Mouse (Mus musculus): ENCODE results near the gene Pitpnm1. TPM values are rescaled to one million over a fixed set of nuclear protein-coding genes. Genes with fewer than 3 reads are reported as not detected.
A peak's percentile ranks its signal among the peaks of the same experiment; 100 is the strongest.

Pitpnm1 gene
- total and polyA plus RNA-seq, 3 experiments: 15.9 to 43.8 (median 34.7) TPM

- no peak overlapping the region for H3K4me2 ChIP-seq (ENCODE audit: insufficient read depth, low read depth, poor library complexity, severe bottlenecking)
- in situ Hi-C loops (cut with MboI; ENCODE audit: low pct_ligation_motif_present, low pct_unique_long_range_greater_than_20kb, low sequenced_read_pairs) (no loop called here), dilution Hi-C loops (cut with MboI; ENCODE audit: extremely low pct_ligation_motif_present, extremely low pct_unique_long_range_greater_than_20kb, low sequenced_read_pairs) (no loop called here)
- H3K27me3 ChIP-seq (replicated peaks): peaks cover 24% of the 10 kb centered on the region
- no peaks in the 10 kb centered on the region for H3K36me3 ChIP-seq (replicated peaks in 1 of 2; ENCODE audit: control insufficient read depth in 1 of 2, insufficient read depth in 1 of 2, low read length in 1 of 2)
- no peak for TF ChIP-seq TCF12 (IDR thresholded peaks at IDR 0.05; ENCODE audit: low read depth, low read length)
- no peak overlapping the region for H3K9ac ChIP-seq (ENCODE audit: insufficient read depth, low read depth)
- no peak overlapping the region for H3K27ac ChIP-seq (ENCODE audit: insufficient read depth, low read depth)
- H3K4me1 ChIP-seq (ENCODE audit: control insufficient read depth in 1 of 2, insufficient read depth in 2 of 2): peaks cover 0 to 7% of the 10 kb centered on the region in 2 experiments; a peak in 2 of 4 replicates
- H3K79me2 ChIP-seq (replicated peaks; ENCODE audit: control insufficient read depth, extremely low read depth, insufficient read depth, poor library complexity, severe bottlenecking): no peaks in the 10 kb centered on the region
- H3K9me3 ChIP-seq (replicated peaks; ENCODE audit: low read length): no peaks in the 10 kb centered on the region
- H3K4me3 ChIP-seq (replicated peaks in 1 of 3; ENCODE audit: low read depth in 2 of 3, low read length in 2 of 3, poor library complexity in 1 of 3): no peak overlapping the region
- DNase-seq (ENCODE audit: extremely low read depth): no peak
Measured at GRCm38 (mm10) chr19:4075531-4075930, 24.3 kb upstream of the Pitpnm1 start.

DNA sequence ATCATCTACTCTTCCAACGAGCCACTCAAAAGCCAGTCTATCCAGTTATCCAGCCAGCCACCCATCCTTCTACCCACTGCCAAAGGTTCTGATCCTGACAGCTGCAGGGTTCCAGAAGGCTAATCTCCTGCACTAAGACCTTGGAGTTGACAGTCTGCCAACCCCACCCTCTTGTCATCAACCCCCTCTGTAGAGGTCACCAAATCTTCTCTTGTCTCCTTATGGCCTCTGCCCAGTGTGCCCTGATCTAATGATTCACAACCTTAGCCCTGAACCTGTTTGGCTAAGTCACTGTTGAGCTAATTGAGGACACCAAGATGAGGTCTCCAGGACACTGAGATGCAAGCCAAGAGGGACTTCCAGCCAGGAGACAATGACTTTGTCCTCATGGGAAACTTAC lies 20.2 kb upstream of the Pitpnm1 start:
- Histone ChIP-seq H3K4me1 (ENCODE audit: control insufficient read depth in 1 of 2, insufficient read depth in 2 of 2) (peaks cover 0 to 8% of the 10 kb centered on the region in 2 experiments; a peak in 2 of 4 replicates), H3K9me3 (replicated peaks; ENCODE audit: low read length) (no peaks in the 10 kb centered on the region), H3K4me3 (replicated peaks in 1 of 3; ENCODE audit: low read depth in 2 of 3, low read length in 2 of 3, poor library complexity in 1 of 3) (no peak overlapping the region), H3K4me2 (ENCODE audit: insufficient read depth, low read depth, poor library complexity, severe bottlenecking) (no peak overlapping the region), H3K9ac (ENCODE audit: insufficient read depth, low read depth) (no peak overlapping the region), H3K27ac (ENCODE audit: insufficient read depth, low read depth) (no peak overlapping the region), H3K27me3 (replicated peaks) (peaks cover 51% of the 10 kb centered on the region), H3K36me3 (replicated peaks in 1 of 2; ENCODE audit: control insufficient read depth in 1 of 2, insufficient read depth in 1 of 2, low read length in 1 of 2) (no peaks in the 10 kb centered on the region), H3K79me2 (replicated peaks; ENCODE audit: control insufficient read depth, extremely low read depth, insufficient read depth, poor library complexity, severe bottlenecking) (no peaks in the 10 kb centered on the region)
- in situ Hi-C loops (cut with MboI; ENCODE audit: low pct_ligation_motif_present, low pct_unique_long_range_greater_than_20kb, low sequenced_read_pairs) (no loop called here), dilution Hi-C loops (cut with MboI; ENCODE audit: extremely low pct_ligation_motif_present, extremely low pct_unique_long_range_greater_than_20kb, low sequenced_read_pairs) (no loop called here)
- DNase-seq (ENCODE audit: extremely low read depth): no peak
- TF ChIP-seq RAD21 (IDR thresholded peaks at IDR 0.05; ENCODE audit: low read depth, low read length): no peak

DNA sequence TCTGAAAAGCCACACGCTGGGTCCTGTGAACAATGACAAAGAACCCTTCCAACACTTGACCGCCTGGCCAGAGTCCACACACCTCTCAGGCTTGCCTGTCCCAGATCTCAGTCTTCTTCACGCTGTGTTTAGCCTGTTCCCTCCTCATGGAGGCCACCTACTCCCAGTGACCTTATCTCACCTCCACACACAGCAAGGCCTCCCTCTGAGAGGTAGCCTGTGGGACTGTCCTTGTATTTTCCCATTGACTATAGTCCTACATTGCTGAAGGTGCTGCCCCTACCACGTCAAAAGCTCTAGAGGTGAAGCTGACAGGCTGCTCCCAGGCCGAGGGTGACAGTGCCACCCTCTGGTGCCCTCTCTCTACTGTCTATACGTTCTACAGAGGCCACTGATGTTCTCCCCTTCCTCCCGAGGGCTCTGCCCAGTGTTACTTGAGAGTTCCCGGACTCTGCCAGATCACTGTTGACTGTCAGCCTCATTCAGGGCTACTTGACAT lies 19.2 kb upstream of the Pitpnm1 start:
- Histone ChIP-seq H3K27ac (ENCODE audit: insufficient read depth, low read depth) (no peak overlapping the region), H3K36me3 (replicated peaks in 1 of 2; ENCODE audit: control insufficient read depth in 1 of 2, insufficient read depth in 1 of 2, low read length in 1 of 2) (no peaks in the 10 kb centered on the region), H3K4me2 (ENCODE audit: insufficient read depth, low read depth, poor library complexity, severe bottlenecking) (no peak overlapping the region), H3K79me2 (replicated peaks; ENCODE audit: control insufficient read depth, extremely low read depth, insufficient read depth, poor library complexity, severe bottlenecking) (no peaks in the 10 kb centered on the region), H3K4me3 (replicated peaks in 1 of 3; ENCODE audit: low read depth in 2 of 3, low read length in 2 of 3, poor library complexity in 1 of 3) (no peak overlapping the region), H3K9ac (ENCODE audit: insufficient read depth, low read depth) (no peak overlapping the region), H3K4me1 (ENCODE audit: control insufficient read depth in 1 of 2, insufficient read depth in 2 of 2) (peaks cover 0 to 8% of the 10 kb centered on the region in 2 experiments; a peak in 2 of 4 replicates), H3K9me3 (replicated peaks; ENCODE audit: low read length) (no peaks in the 10 kb centered on the region), H3K27me3 (replicated peaks) (peaks cover 58% of the 10 kb centered on the region)
- no peak for TF ChIP-seq KAT2A (IDR thresholded peaks at IDR 0.05; ENCODE audit: insufficient replicate concordance, low read length)
- peak in 1 of 2 experiments; percentile 82; a peak in 2 of 4 replicates for TF ChIP-seq CTCF (conservative IDR thresholded peaks at IDR 0.05 in 1 of 2, IDR thresholded peaks at IDR 0.05 in 1 of 2; ENCODE audit: low read depth in 2 of 2, low read length in 2 of 2)
- peak; percentile 76 for TF ChIP-seq RAD21 (IDR thresholded peaks at IDR 0.05; ENCODE audit: low read depth, low read length)
- peak; percentile 41; the same call in 1 of the 2 replicates for TF ChIP-seq MEF2A (IDR thresholded peaks at IDR 0.05; ENCODE audit: borderline replicate concordance, low read depth, low read length)
- 0 out of 2 replicates have a peak, but pooled peaks have one; percentile 16 for TF ChIP-seq IRF4 (IDR thresholded peaks at IDR 0.05; ENCODE audit: low read depth, low read length)
- TF ChIP-seq CHD1 (IDR thresholded peaks at IDR 0.05; ENCODE audit: low read depth, low read length): no peak
- TF ChIP-seq ZC3H11A (IDR thresholded peaks at IDR 0.05; ENCODE audit: low read depth, low read length): peak; percentile 48
- TF ChIP-seq E2F4 (IDR thresholded peaks at IDR 0.05; ENCODE audit: insufficient replicate concordance, low read depth, low read length): no peak
- peak; percentile 88 for TF ChIP-seq SMC3 (IDR thresholded peaks at IDR 0.05; ENCODE audit: low read depth, low read length)
- in situ Hi-C loops (cut with MboI; ENCODE audit: low pct_ligation_motif_present, low pct_unique_long_range_greater_than_20kb, low sequenced_read_pairs) (no loop called here), dilution Hi-C loops (cut with MboI; ENCODE audit: extremely low pct_ligation_motif_present, extremely low pct_unique_long_range_greater_than_20kb, low sequenced_read_pairs) (no loop called here)
- peak; percentile 26 for DNase-seq (ENCODE audit: extremely low read depth)
